Mouse (Mus musculus) heart, postnatal 0 days (tissue): ENCODE results near the gene Serpinb1b. TPM values are rescaled to one million over a fixed set of nuclear protein-coding genes. Genes with fewer than 3 reads are reported as not detected.

Experiments used
- ATAC-seq: fragments of 200-750 bp; cut with Nextera tagmentation; 2 replicates; pipeline ENCODE4 v1.8.0; 2017; ENCODE audit warnings: low read depth, moderate number of reproducible peaks, moderate library complexity; ENCODE audit not compliant: insufficient read depth
- DNase-seq: peaks from one replicate; pipeline ENCODE4 v3.0.0-alpha.2; 2016; ENCODE audit warnings: low spot score
- H3K27ac ChIP-seq: fragments of 300-500 bp; sonication (generic); 2 replicates; pipeline ENCODE4 v1.5.1; 2014; ENCODE audit warnings: low read depth, mild to moderate bottlenecking
- H3K27me3 ChIP-seq: fragments of 300-500 bp; sonication (generic); 2 replicates; pipeline ENCODE4 v1.6.1; 2014; ENCODE audit warnings: low read length, mixed read lengths; ENCODE audit not compliant: control insufficient read depth, insufficient read depth
- H3K36me3 ChIP-seq: fragments of 300-500 bp; sonication (generic); replicated peaks from 2 replicates; pipeline ENCODE4 v1.6.1; 2014; ENCODE audit warnings: low read length, mixed read lengths; ENCODE audit not compliant: control insufficient read depth, insufficient read depth
- H3K4me1 ChIP-seq: fragments of 300-500 bp; sonication (generic); 2 replicates; pipeline ENCODE4 v1.6.1; 2014; ENCODE audit warnings: antibody characterized with exemption; ENCODE audit not compliant: control insufficient read depth, insufficient read depth
- H3K4me2 ChIP-seq: fragments of 300-500 bp; sonication (generic); 2 replicates; pipeline ENCODE4 v1.6.1; 2014; ENCODE audit warnings: low read depth, mild to moderate bottlenecking, low read length, moderate library complexity
- H3K4me3 ChIP-seq: fragments of 300-500 bp; sonication (generic); 2 replicates; pipeline ENCODE4 v1.5.1; 2014; ENCODE audit warnings: low read depth, low read length
- H3K9ac ChIP-seq: fragments of 300-500 bp; sonication (generic); replicated peaks from 2 replicates; pipeline ENCODE4 v1.6.1; 2014; ENCODE audit warnings: low read depth, low read length, mixed read lengths
- H3K9me3 ChIP-seq: fragments of 300-500 bp; sonication (generic); replicated peaks from 2 replicates; pipeline ENCODE4 v1.6.1; 2016; ENCODE audit warnings: low read length; ENCODE audit not compliant: control insufficient read depth
- CTCF ChIP-seq: IDR thresholded peaks from 2 replicates; pipeline ENCODE4 v1.5.1; 2016; ENCODE audit warnings: antibody characterized with exemption, control low read depth, low read depth
- EP300 ChIP-seq: IDR thresholded peaks from 2 replicates; pipeline ENCODE4 v1.6.1; 2016; ENCODE audit warnings: antibody characterized with exemption, low read depth
- WGBS: fragments of 180-500 bp; shearing (Covaris S2); extraction: QIAGEN DNeasy Blood & Tissue Kit; methylation state at CpG from one replicate; pipeline ENCODE4 v1.1.7; 2014; 5-methylcytosine and 5-hydroxymethylcytosine counted together
- polyA plus RNA-seq: library from polyadenylated mRNA; unstranded; fragments of >200 nt; fragmentation: Nextera tagmentation; extraction: Ambion mirVana; gene quantifications from 2 replicates; pipeline ENCODE4 v1.2.1, GENCODE M21; 2015
- total RNA-seq: library from RNA; depleted of rRNA; stranded (reverse); fragments of >200 nt; gene quantifications from 2 replicates; pipeline ENCODE4 v1.2.3, GENCODE M21; 2014; ENCODE audit warnings: low replicate concordance; rRNA removed

Gene Serpinb1b
- total and polyA plus RNA-seq, 2 experiments from 2014 or later: not detected

GRCm38 (mm10) chr13:33091306-33091705 lies 12.9 kb downstream of the Serpinb1b start:
- WGBS: 81% methylated on average over 1 of the region's 1 CpGs
- no peak overlapping the region for H3K4me2 ChIP-seq
- no peak for DNase-seq
- TF ChIP-seq CTCF: no peak
- no peak for TF ChIP-seq EP300
- no peaks in the 10 kb centered on the region for H3K9me3 ChIP-seq
- H3K9ac ChIP-seq: no peak overlapping the region
- no peak overlapping the region for H3K27ac ChIP-seq
- no peaks in the 10 kb centered on the region for H3K36me3 ChIP-seq
- ATAC-seq: no peak
- no peaks in the 10 kb centered on the region for H3K4me1 ChIP-seq
- H3K4me3 ChIP-seq: no peak overlapping the region
- H3K27me3 ChIP-seq: no peaks in the 10 kb centered on the region

GRCm38 (mm10) chr13:33095575-33095974 lies 17.2 kb downstream of the Serpinb1b start:
- WGBS: 71% methylated on average over 1 of the region's 1 CpGs
- Histone ChIP-seq H3K27ac (no peak overlapping the region), H3K9ac (no peak overlapping the region), H3K27me3 (no peaks in the 10 kb centered on the region), H3K9me3 (no peaks in the 10 kb centered on the region), H3K4me1 (no peaks in the 10 kb centered on the region), H3K4me3 (no peak overlapping the region), H3K4me2 (no peak overlapping the region), H3K36me3 (no peaks in the 10 kb centered on the region)
- ATAC-seq (no peak), DNase-seq (no peak)
- no peak for TF ChIP-seq CTCF
- TF ChIP-seq EP300: no peak

GRCm38 (mm10) chr13:33105626-33106025 lies 27.3 kb downstream of the Serpinb1b start:
- H3K4me1 ChIP-seq: no peaks in the 10 kb centered on the region
- H3K27me3 ChIP-seq: no peaks in the 10 kb centered on the region
- no peak overlapping the region for H3K4me3 ChIP-seq
- no peak overlapping the region for H3K4me2 ChIP-seq
- TF ChIP-seq CTCF: no peak
- TF ChIP-seq EP300: no peak
- H3K36me3 ChIP-seq: no peaks in the 10 kb centered on the region
- no peaks in the 10 kb centered on the region for H3K9me3 ChIP-seq
- ATAC-seq: no peak
- H3K9ac ChIP-seq: no peak overlapping the region
- H3K27ac ChIP-seq: no peak overlapping the region
- no peak for DNase-seq

- TF ChIP-seq EP300: no peak
- no peak for TF ChIP-seq CTCF
- Histone ChIP-seq H3K4me3 (no peak overlapping the region), H3K4me1 (no peaks in the 10 kb centered on the region), H3K36me3 (no peaks in the 10 kb centered on the region), H3K27me3 (no peaks in the 10 kb centered on the region), H3K27ac (no peak overlapping the region), H3K4me2 (no peak overlapping the region), H3K9me3 (no peaks in the 10 kb centered on the region), H3K9ac (no peak overlapping the region)
- no peak for ATAC-seq
- no peak for DNase-seq
- WGBS: 46% methylated on average over 3 of the region's 3 CpGs
Measured at GRCm38 (mm10) chr13:33113054-33113453, 34.7 kb downstream of the Serpinb1b start.

GRCm38 (mm10) chr13:33137717-33138116 lies 59.3 kb downstream of the Serpinb1b start:
- Histone ChIP-seq H3K27me3 (no peaks in the 10 kb centered on the region), H3K36me3 (no peaks in the 10 kb centered on the region), H3K9ac (no peak overlapping the region), H3K9me3 (no peaks in the 10 kb centered on the region), H3K4me1 (no peaks in the 10 kb centered on the region), H3K4me3 (no peak overlapping the region), H3K4me2 (no peak overlapping the region), H3K27ac (no peak overlapping the region)
- TF ChIP-seq EP300 (no peak), CTCF (no peak)
- DNase-seq (no peak), ATAC-seq (no peak)
- 92% methylated on average over 2 of the region's 2 CpGs for WGBS

GRCm38 (mm10) chr13:33141435-33141834 lies 63.1 kb downstream of the Serpinb1b start:
- Histone ChIP-seq H3K27me3 (no peaks in the 10 kb centered on the region), H3K4me2 (no peak overlapping the region), H3K9me3 (no peaks in the 10 kb centered on the region), H3K9ac (no peak overlapping the region), H3K4me3 (no peak overlapping the region), H3K27ac (no peak overlapping the region), H3K4me1 (no peaks in the 10 kb centered on the region), H3K36me3 (no peaks in the 10 kb centered on the region)
- ATAC-seq (no peak), DNase-seq (no peak)
- TF ChIP-seq CTCF (no peak), EP300 (no peak)
- 34% methylated on average over 3 of the region's 3 CpGs for WGBS

Other genes starting within 250 kb of the Serpinb1b start
- gene Serpinb1a, start 227.4 kb upstream of the Serpinb1b start, total RNA-seq: 1.8 and 19.6 TPM in 2 replicates
- gene Serpinb1a, start 227.4 kb upstream of the Serpinb1b start, polyA plus RNA-seq: 13.8 and 16.1 TPM in 2 replicates
- gene Serpinb1c, start 180.4 kb upstream of the Serpinb1b start, total RNA-seq: not detected in 2 replicates
- gene Serpinb1c, start 180.4 kb upstream of the Serpinb1b start, polyA plus RNA-seq: 0.16 and 0.25 TPM in 2 replicates
- gene Serpinb6b, start 113.4 kb upstream of the Serpinb1b start, total RNA-seq: 46.1 and 66.6 TPM in 2 replicates
- gene Serpinb6b, start 113.4 kb upstream of the Serpinb1b start, polyA plus RNA-seq: 23.4 and 30.8 TPM in 2 replicates
- gene Serpinb9, start 75.3 kb upstream of the Serpinb1b start, total RNA-seq: 3.9 and 5.5 TPM in 2 replicates
- gene Serpinb9, start 75.3 kb upstream of the Serpinb1b start, polyA plus RNA-seq: 6.3 and 7.9 TPM in 2 replicates
- 0.23 and 0.81 TPM in 2 replicates for gene Serpinb9b, start 51.2 kb upstream of the Serpinb1b start, total RNA-seq
- 0.33 and 0.36 TPM in 2 replicates for gene Serpinb9b, start 51.2 kb upstream of the Serpinb1b start, polyA plus RNA-seq
- not detected in 2 replicates for gene Serpinb9c, start 81.2 kb downstream of the Serpinb1b start, total RNA-seq
- not detected in 2 replicates for gene Serpinb9c, start 81.2 kb downstream of the Serpinb1b start, polyA plus RNA-seq
- not detected in 2 replicates for gene Serpinb9d, start 114.4 kb downstream of the Serpinb1b start, total RNA-seq
- gene Serpinb9d, start 114.4 kb downstream of the Serpinb1b start, polyA plus RNA-seq: not detected in 2 replicates
- gene Serpinb9e, start 171.0 kb downstream of the Serpinb1b start, total RNA-seq: not detected in 2 replicates
- gene Serpinb9e, start 171.0 kb downstream of the Serpinb1b start, polyA plus RNA-seq: not detected in 2 replicates
- not detected in 2 replicates for gene Serpinb9f, start 245.5 kb downstream of the Serpinb1b start, total RNA-seq
- not detected in 2 replicates for gene Serpinb9f, start 245.5 kb downstream of the Serpinb1b start, polyA plus RNA-seq